Mouse (Mus musculus) liver, postnatal 0 days (tissue): ENCODE data around the gene Txnip.

Experiments used
- CTCF ChIP-seq: sonication (generic); IDR thresholded peaks from 2 replicates; pipeline ENCODE4 v1.5.1; 2016; ENCODE audit warnings: antibody characterized with exemption, low read depth
- EP300 ChIP-seq: IDR thresholded peaks from 2 replicates; pipeline ENCODE4 v1.6.1; 2016; ENCODE audit warnings: antibody characterized with exemption, low read depth, mild to moderate bottlenecking

DNA sequence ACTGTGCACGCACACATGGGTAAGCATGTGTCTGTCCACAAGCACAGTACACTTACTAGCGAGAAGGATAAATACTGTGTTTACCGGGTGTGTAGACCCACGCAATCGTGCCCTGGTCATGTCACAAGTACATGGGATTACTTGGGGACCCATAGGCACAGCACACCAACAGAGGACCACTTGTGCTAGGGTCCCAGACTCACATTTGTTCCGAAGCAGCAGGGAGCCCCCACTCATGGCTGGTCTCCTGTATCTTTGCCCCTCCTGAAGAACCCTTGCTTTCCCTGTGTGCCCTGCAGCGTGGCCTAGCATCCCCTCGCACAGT is 41.3 kb downstream of the Txnip start:
- TF ChIP-seq CTCF (no peak), EP300 (no peak)
